Mouse (Mus musculus) small intestine, adult 2 months (tissue): ENCODE results near the gene Asb10.

ENCODE experiments used
- CTCF ChIP-seq: fragments of 200-500 bp; IDR thresholded peaks from 2 replicates; pipeline ENCODE4 v1.5.1; 2012; ENCODE audit warnings: low read depth, mild to moderate bottlenecking, control low read depth, inconsistent platforms, low read length, moderate library complexity, mixed read lengths; ENCODE audit not compliant: insufficient replicate concordance, insufficient read length; ENCODE audit errors: extremely low read depth
- POLR2A ChIP-seq: fragments of 200-500 bp; IDR thresholded peaks from 2 replicates; pipeline ENCODE4 v1.6.1; 2012; ENCODE audit warnings: low read depth, mild to moderate bottlenecking, control low read depth, inconsistent platforms, low read length, moderate library complexity

DNA sequence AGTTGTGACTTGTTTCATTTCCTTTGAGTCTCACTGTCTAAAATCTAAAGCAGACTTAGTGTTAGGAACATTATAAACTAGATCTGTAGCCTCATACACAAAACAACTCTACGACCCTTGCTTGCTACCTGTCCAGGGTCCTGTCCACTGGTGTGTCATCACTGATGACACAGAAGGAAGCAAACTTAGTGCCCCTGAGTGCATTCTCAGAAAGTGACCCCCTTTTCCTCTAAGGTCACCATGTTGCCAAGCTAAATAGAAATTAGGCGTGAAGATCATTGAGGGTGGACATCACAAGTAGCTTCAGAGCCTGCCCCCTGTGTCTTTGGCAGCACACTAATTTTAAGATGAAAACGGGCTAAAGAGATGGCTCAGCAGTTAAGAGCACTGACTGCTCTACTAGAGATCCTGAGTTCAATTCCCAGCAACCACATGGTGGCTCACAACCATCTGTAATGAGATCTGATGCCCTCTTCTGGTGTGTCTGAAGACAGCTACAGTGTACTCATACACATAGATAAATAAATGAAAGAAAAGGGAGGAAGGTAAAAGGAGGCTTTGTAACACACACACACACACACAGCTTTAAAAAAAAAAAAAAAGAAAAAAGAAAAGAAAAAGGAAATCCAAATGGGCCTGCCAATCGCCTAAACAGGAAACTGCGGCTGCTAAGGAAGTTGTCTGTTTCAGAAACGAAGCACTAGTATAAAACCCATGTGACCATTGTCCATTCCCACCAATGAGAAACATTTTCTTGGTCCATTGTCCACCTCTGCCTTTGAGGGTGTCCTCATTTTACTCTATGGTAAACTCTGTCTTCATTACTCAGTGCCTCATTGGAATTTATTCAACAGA, 37.6 kb upstream of the Asb10 start:
- TF ChIP-seq CTCF (no peak), POLR2A (no peak)
